Mouse (Mus musculus): Measurements from ENCODE around the gene Csgalnact2. TPM values are rescaled to one million over a fixed set of nuclear protein-coding genes. Genes with fewer than 3 reads are reported as not detected.

The Csgalnact2 gene
- polyA plus RNA-seq, 1 experiment, result 9.9 TPM

DNA sequence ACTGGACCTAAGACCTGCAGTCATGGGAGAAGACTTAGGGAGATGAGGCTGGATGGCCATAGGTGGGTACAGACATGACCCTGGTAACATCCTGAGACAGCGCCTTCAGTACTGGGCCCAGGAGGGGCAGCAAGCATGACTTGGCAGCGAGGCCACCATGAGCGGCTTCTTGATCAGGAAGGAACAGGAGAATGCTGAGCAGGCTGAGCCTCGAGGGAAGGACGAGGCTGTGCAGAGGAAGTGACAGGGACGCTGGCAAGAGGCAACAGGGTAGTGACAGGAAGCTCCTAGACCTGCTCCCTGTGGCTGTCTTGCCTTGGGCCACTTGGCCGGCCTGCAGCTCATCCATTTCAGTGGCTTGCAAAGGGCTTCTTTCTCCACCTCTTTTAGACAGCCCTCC is 61.5 kb downstream of the Csgalnact2 start:
- no peak for DNase-seq (ENCODE audit: extremely low spot score in 1 of 2, low spot score in 1 of 2)

DNA sequence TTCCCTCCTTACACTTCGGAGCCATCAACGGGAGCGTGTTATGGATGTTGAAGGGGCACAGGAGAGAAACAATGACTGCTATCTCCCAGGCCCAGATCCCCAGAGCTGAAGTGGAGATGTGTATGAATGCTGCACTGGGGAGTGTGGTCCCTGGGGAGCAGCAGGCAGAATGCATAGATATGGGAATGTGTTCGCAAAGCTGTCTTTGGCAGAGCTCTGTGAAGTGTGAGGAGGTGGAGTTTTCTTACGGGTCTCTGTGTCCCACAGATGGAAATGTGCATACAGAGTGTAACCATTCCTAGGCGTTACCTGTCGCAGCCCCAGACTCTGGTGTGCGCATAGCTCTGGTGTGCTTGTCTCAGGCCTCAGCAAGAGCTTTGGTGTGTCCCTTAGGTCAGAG is 62.2 kb downstream of the Csgalnact2 start:
- no peak for DNase-seq (ENCODE audit: extremely low spot score in 1 of 2, low spot score in 1 of 2)

DNA sequence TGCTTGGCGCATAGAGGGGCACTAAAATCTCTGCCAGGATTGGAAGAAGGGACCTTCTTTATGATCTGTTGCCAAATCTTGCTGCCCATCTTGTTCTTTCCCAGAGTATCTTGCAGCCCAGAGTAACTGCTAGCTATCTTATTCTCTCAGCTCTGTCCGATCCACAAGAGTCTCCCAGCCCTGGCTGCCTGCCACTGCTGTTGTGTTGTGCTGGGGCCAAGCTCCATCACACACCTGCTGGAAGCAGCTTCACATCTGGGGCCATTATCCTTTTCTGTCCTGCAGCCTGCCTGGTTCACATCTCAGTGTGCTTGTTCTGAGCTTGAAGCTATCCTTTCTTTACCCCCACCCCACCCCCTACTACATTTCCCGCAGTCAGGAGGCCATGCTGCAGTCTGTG is 62.7 kb downstream of the Csgalnact2 start:
- no peak for DNase-seq (ENCODE audit: extremely low spot score in 1 of 2, low spot score in 1 of 2)

DNA sequence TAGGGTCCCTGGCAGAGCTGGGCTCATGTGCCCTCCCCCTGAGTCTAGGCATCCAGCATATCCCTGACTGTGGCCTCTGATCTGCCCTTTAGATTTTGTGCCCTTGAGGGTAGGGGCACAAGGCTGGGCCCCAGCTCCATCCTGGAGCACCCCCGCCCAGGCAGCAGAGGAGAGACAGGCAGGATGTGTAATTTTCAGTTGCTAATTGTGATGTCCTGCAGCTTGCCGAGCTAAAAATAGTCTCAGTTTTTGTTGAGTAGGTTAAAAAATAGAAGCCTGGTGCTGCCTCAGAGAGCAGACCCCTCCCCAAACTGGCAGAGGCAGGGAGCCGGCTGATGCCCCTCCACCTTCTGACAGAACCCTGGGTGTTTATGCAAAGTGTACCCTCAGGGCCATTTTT is 64.8 kb downstream of the Csgalnact2 start:
- DNase-seq (ENCODE audit: extremely low spot score in 1 of 2, low spot score in 1 of 2), result no peak

DNA sequence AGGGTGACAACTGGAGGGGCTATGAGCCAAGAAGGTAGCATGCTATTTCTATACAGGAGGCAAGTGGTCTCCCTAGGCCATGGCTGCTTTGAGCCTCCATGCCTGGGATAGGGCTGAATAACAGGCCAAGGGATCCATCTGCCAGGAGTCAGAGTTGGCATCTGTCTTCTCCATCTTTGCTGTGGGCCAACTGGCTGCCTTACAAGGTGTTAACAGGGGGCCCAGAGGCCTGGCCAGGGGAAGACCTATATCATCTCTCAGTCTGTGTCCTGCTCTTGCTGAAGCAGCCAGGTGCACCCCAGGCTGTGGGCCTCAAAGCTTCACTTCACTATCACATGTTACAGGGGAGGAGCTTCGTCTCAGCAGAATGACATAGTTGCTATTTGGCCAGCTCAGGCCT is 66.8 kb downstream of the Csgalnact2 start:
- DNase-seq (ENCODE audit: extremely low spot score in 1 of 2, low spot score in 1 of 2), result no peak

DNA sequence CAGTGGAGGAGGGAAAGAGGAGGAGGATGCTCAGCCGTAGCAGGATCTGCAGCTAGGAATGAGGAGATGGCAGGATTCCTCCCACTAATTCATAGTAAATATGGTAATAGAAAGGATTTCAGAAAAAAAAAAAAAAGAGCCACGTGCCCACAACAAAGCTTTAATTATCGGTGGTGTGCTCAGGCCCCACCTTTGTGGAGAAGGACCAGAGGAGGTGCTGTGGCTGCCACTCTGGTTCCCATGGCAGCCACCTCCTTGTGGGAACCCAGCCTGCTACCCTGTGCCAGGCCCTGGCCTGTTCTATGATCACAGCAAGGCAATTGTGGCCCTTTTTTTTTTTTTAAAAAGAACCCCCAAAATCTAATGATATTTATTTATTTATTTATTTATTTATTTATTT is 67.5 kb downstream of the Csgalnact2 start:
- no peak for DNase-seq (ENCODE audit: extremely low spot score in 1 of 2, low spot score in 1 of 2)

DNA sequence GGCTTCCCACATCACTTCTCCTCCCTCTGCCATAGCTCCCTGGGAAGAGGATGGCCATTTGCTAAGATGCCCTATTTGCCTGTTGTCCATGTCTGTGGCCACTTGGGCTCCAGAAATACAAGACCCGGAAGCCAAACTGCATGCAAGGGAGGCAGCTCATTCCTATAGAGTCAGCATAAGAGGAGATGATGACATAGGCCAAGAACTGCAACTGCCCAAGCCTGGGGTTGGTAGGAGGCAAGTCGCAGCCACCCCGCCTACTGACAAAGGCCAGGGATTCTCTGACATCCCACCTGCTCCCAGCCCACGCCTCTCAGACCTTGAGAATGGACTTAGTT is 68.0 kb downstream of the Csgalnact2 start:
- no peak for DNase-seq (ENCODE audit: extremely low spot score in 1 of 2, low spot score in 1 of 2)

DNA sequence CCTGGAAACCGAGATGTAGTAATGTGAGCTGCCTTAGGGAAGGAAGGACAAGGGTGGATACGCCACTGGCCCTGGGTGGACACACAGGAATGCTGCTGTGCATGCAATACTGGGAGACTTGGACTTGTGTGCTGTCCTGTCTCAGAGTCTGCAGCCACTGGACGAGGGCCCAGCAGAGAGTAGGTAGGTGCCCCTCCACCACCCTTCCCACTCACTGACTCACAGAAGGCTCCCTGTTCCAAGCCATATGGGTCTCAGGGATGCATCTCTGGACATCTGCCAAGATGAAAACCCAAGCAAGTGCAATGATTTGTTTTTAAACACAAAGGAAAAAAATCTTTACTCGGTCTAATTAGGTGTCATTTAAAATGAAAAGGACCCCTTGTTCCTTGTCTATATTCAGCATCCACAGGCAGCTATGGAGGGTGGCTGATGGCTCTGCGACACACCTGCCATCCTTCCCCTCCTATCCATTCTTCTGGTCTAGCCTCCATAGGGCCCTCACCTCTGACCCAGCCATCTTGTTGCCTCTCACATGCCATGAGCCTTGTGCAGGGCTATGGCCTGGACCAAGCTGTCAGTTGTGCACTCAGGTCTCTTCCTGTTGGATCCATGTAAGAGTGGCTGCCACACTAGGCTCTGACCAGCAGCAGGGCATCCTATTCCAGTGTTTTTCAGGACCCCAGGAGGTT is 68.5 kb downstream of the Csgalnact2 start:
- DNase-seq (ENCODE audit: extremely low spot score in 1 of 2, low spot score in 1 of 2), result peak; percentile 67 to 84

DNA sequence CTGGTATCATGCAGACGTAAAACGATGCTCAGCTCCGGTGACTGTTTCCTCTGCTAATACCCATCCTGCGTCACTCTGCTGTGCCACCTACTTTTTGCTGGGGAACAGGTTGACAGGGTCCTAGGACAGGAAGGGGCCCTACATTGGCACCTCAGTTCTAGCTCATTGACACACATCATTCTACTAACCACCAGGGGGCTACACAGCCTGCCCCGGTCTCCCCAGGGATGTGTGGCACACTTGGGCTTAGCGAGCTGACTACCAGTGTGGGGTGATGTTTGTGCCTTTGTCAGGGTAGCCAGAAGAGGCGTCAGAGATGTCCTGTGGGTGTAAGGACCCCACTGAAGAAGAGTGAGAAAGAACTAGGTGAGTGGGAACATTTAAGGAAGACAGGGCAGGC is 71.2 kb downstream of the Csgalnact2 start:
- no peak for DNase-seq (ENCODE audit: extremely low spot score in 1 of 2, low spot score in 1 of 2)

DNA sequence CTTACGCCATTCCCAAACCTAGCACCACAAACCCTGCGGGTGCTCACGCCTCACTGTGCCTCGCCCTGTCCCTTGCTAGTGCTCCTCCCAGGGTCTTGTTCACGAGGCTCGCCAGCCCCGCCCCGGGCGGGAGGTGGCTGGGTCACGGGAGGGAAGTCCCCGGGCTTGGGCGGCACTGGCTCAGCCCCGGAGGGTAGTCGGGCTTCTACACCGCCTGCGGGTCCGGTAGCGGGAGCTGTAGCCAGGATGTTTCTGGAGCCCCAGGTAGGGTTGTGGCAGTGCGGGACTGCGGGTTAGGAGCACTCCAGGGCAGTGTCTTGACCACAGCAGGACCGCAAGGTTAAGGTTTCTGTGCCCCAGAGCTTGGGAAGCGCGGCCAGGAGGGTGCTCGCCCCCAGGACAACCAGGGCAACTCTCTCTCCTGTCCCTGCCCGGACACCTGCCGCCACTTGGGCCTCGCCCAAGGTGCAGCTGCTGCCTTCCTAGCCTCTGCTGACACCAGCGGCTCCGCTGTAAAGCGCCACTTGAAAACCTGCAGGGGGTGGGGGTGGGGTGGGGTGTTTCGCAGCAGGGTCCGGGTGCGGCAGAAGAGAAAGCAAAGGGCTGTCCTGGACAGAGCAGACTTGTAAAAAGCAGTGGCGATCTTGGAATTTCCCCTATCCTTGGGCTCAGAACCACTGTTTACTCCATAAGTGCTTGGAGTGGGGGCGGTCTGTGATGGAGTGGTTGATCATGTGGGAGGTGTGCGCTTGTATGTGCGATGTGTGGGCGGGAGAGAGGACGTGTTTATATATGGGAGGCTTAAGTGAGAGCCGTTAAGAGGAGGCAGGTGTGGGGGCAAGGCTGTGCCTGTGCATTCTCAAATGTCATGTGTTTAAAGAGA is 72.5 kb downstream of the Csgalnact2 start:
- DNase-seq (ENCODE audit: extremely low spot score in 1 of 2, low spot score in 1 of 2), result peak; percentile 77 to 84

DNA sequence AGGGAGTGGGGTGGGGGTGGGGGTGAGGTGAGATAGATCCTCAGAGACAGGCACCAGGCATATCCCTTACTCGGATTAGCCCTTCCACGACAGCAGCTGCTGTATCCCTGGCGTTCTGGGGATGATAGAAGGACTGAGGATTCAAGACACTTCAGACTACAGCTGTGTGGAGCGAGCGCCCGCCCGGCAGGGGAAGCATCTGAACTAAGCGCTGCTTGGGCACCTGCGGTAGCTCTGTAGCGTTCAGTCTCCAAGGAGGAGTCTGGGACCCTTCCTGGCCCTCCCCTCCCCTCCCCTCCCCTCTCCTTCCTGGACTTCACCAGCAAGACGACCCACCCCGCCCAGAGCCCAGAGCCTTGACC is 73.1 kb downstream of the Csgalnact2 start:
- no peak for DNase-seq (ENCODE audit: extremely low spot score in 1 of 2, low spot score in 1 of 2)

DNA sequence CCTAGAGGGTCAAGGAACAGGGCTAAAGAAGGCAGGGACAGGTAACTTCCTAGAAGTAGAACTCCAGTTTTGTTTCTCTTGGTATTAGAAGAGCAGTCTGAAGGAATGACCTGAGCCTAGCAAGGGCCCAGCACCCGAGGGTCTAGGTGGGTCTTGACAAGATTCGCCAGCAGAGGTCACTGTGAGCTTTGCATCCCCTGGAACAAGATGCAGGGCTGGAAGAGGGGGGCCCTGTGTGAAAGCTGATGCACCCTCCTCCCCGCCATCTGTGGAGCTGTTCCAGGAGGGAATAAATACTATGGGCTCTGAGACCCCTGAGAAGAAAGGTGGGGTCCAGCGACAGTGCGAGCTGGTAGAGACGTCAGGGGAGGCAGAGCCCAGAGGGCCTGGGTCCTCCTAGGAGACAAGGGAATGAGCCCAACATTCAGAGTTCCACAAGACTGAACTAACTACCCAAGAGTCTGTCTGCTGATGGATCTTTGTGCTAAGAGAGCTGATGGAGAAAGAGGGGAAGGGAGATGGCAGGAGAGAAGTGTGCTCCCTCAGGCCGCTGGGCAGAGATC is 73.9 kb downstream of the Csgalnact2 start:
- peak in 1 of 2 experiments; percentile 55 for DNase-seq (ENCODE audit: extremely low spot score in 1 of 2, low spot score in 1 of 2)

DNA sequence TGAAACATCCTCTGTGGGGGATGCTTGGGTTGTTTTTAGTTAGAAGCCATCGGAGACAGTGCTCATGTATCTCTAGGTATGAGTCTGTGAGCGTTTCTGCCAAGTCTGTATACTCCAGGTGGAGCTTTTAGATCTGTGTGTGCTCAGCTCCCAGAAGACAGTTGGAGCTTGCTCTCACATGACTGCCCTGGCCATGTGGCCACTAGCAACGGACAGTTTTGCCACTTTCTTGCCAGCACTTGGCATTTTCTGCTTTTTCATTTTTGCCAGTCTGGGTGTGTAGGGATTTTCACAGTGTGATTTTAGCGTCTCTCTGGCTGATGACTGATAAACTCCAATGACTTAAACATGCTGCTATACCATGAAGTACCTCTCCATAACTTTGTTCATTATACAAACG is 75.7 kb downstream of the Csgalnact2 start:
- DNase-seq (ENCODE audit: extremely low spot score in 1 of 2, low spot score in 1 of 2), result no peak

DNA sequence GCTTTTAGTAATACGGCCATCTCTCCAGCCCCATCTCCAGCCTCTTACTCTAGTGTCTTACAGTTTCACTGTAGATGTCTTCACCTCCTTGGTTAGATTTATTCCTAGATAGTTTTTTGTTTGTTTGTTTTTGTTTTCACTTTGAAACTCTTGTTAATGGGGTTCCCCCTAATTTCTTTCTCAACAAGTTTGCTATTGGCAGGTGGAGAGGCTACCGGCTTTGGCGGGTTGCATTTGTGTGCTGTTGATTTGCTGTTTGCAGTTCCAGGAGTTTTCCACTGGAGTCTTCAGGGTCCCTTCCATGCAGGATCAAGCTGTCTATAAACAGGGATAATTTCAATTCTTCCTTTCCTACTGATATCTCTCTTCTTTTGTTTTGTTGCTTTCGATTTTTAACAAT is 77.7 kb downstream of the Csgalnact2 start:
- no peak for DNase-seq (ENCODE audit: extremely low spot score in 1 of 2, low spot score in 1 of 2)

Other genes starting within 250 kb of the Csgalnact2 start
- 121 and 126 TPM in 2 replicates for gene Hnrnpf, start 238.8 kb downstream of the Csgalnact2 start, polyA plus RNA-seq (2012; rRNA removed)
- gene Fxyd4, start 201.4 kb downstream of the Csgalnact2 start, polyA plus RNA-seq (2012; rRNA removed), result 0.08 TPM in 1 of 2 replicates, not detected in the other
- 154 and 164 TPM in 2 replicates for gene Rasgef1a, start 127.7 kb downstream of the Csgalnact2 start, polyA plus RNA-seq (2012; rRNA removed)
- gene Ret, start 58.6 kb upstream of the Csgalnact2 start, polyA plus RNA-seq (2012; rRNA removed), result 4.0 and 4.1 TPM in 2 replicates

All from frontal cortex, adult 2 months (tissue).